Mouse (Mus musculus): ENCODE results near the gene Dimt1. TPM values are rescaled to one million over a fixed set of nuclear protein-coding genes. Genes with fewer than 3 reads are reported as not detected.
"Not testable (repeated sequence)": the region's sequence is repeated elsewhere in the genome, so short reads cannot be mapped to it uniquely, and the experiment has no call there.

Gene Dimt1
- polyA plus RNA-seq (2015; fragmentation: Nextera tagmentation; extraction: Ambion mirVana): 44.1 and 44.2 TPM in 2 replicates

- WGBS: under 1% methylated on average over 67 of the region's 68 CpGs
- peak within 1 kb of the TSS; percentile 85 for H3K27ac ChIP-seq
Measured at GRCm38 (mm10) chr13:106946594-106947540, at the start of gene Dimt1. Gene Dimt1, plus strand, starts transcription at chr13:106947127.

GRCm38 (mm10) chr13:106904637-106905036 is 42.3 kb upstream of the Dimt1 start:
- WGBS: 84% methylated on average over 3 of the region's 3 CpGs
- Histone ChIP-seq H3K4me1 (no peaks in the 10 kb centered on the region), H3K27ac (no peak overlapping the region), H3K9me3 (no peaks in the 10 kb centered on the region), H3K4me2 (no peak overlapping the region), H3K36me3 (peaks cover 35% of the 10 kb centered on the region), H3K9ac (no peak overlapping the region), H3K27me3 (no peaks in the 10 kb centered on the region), H3K4me3 (no peak overlapping the region)
- no peak for ATAC-seq (ENCODE audit: borderline replicate concordance, extremely low read depth, low FRiP score, low TSS enrichment)

More at GRCm38 (mm10) chr13:106946594-106947540, at the start of gene Dimt1:
- no peaks in the 10 kb centered on the region for H3K27me3 ChIP-seq
- peaks cover 8% of the 10 kb centered on the region for H3K4me1 ChIP-seq
- ATAC-seq (ENCODE audit: borderline replicate concordance, extremely low read depth, low FRiP score, low TSS enrichment): peak; percentile 99
- no peaks in the 10 kb centered on the region for H3K9me3 ChIP-seq
- H3K4me3 ChIP-seq: peak within 1 kb of the TSS; percentile 98
- H3K36me3 ChIP-seq: peaks cover 18% of the 10 kb centered on the region
- H3K4me2 ChIP-seq: peak within 1 kb of the TSS; percentile 63
- peak within 1 kb of the TSS; percentile 80 for H3K9ac ChIP-seq

GRCm38 (mm10) chr13:106905154-106905553 is 41.8 kb upstream of the Dimt1 start:
- 74% methylated on average over 6 of the region's 6 CpGs for WGBS
- H3K4me2 ChIP-seq; H3K4me1 ChIP-seq; H3K27ac ChIP-seq; H3K9ac ChIP-seq; H3K27me3 ChIP-seq; H3K9me3 ChIP-seq; H3K4me3 ChIP-seq; ATAC-seq (ENCODE audit: borderline replicate concordance, extremely low read depth, low FRiP score, low TSS enrichment): not testable (repeated sequence)
- peaks cover 37% of the 10 kb centered on the region for H3K36me3 ChIP-seq

- Histone ChIP-seq H3K27me3 (no peaks in the 10 kb centered on the region), H3K4me2 (no peak overlapping the region), H3K4me1 (no peaks in the 10 kb centered on the region), H3K27ac (no peak overlapping the region), H3K36me3 (peaks cover 37% of the 10 kb centered on the region), H3K9ac (no peak overlapping the region), H3K9me3 (no peaks in the 10 kb centered on the region), H3K4me3 (no peak overlapping the region)
- no peak for ATAC-seq (ENCODE audit: borderline replicate concordance, extremely low read depth, low FRiP score, low TSS enrichment)
- WGBS: 95% methylated on average over 4 of the region's 4 CpGs
Measured at GRCm38 (mm10) chr13:106907273-106907672, 39.7 kb upstream of the Dimt1 start.

GRCm38 (mm10) chr13:106910096-106910495 is 36.8 kb upstream of the Dimt1 start:
- Histone ChIP-seq H3K4me3 (no peak overlapping the region), H3K4me1 (no peaks in the 10 kb centered on the region), H3K9me3 (no peaks in the 10 kb centered on the region), H3K27me3 (no peaks in the 10 kb centered on the region), H3K27ac (no peak overlapping the region), H3K4me2 (no peak overlapping the region), H3K9ac (no peak overlapping the region), H3K36me3 (peaks cover 37% of the 10 kb centered on the region)
- ATAC-seq (ENCODE audit: borderline replicate concordance, extremely low read depth, low FRiP score, low TSS enrichment): no peak
- 95% methylated on average over 10 of the region's 10 CpGs for WGBS

GRCm38 (mm10) chr13:106913125-106913736 is 33.7 kb upstream of the Dimt1 start:
- no peaks in the 10 kb centered on the region for H3K9me3 ChIP-seq
- ATAC-seq (ENCODE audit: borderline replicate concordance, extremely low read depth, low FRiP score, low TSS enrichment): no peak
- WGBS: 38% methylated on average over 3 of the region's 3 CpGs
- peaks cover 26% of the 10 kb centered on the region for H3K36me3 ChIP-seq
- no peaks in the 10 kb centered on the region for H3K4me1 ChIP-seq
- no peak overlapping the region for H3K4me2 ChIP-seq
- H3K27me3 ChIP-seq: no peaks in the 10 kb centered on the region
- no peak overlapping the region for H3K4me3 ChIP-seq
- no peak overlapping the region for H3K9ac ChIP-seq
- no peak overlapping the region for H3K27ac ChIP-seq

GRCm38 (mm10) chr13:106918322-106919050 is 28.4 kb upstream of the Dimt1 start:
- Histone ChIP-seq H3K27ac (no peak overlapping the region), H3K9me3 (no peaks in the 10 kb centered on the region), H3K4me3 (no peak overlapping the region), H3K4me2 (no peak overlapping the region), H3K36me3 (peaks cover 13% of the 10 kb centered on the region; the same call in 1 of the 2 replicates), H3K9ac (no peak overlapping the region), H3K27me3 (no peaks in the 10 kb centered on the region), H3K4me1 (no peaks in the 10 kb centered on the region)
- ATAC-seq (ENCODE audit: borderline replicate concordance, extremely low read depth, low FRiP score, low TSS enrichment): no peak; the same call in 1 of the 2 replicates
- WGBS: 55% methylated on average over 7 of the region's 7 CpGs

DNA sequence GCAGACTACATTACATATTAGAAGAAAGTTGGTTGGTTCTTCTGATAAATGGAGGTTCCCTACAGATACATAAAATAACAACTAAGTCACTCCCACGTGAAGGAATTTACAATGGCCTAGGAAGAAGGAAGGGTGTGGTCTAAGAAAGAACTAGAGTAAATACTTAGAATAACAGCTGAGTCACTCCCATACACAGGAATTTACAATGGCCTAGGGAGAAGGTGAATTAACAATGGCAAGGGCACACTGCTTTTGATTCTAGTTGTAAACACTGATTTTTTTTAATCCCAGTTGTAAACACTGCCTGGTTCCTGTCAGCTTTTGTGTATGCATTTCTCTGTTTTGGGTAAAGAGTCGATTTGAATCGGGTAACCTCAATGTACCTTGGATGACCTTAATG is 21.0 kb upstream of the Dimt1 start:
- H3K36me3 ChIP-seq: peaks cover 14% of the 10 kb centered on the region
- not testable (repeated sequence) for H3K4me2 ChIP-seq; H3K27me3 ChIP-seq; H3K27ac ChIP-seq; H3K9ac ChIP-seq; H3K4me3 ChIP-seq; H3K4me1 ChIP-seq; ATAC-seq (ENCODE audit: borderline replicate concordance, extremely low read depth, low FRiP score, low TSS enrichment); H3K9me3 ChIP-seq
- WGBS: 91% methylated on average over 3 of the region's 3 CpGs

GRCm38 (mm10) chr13:106928296-106928695 is 18.6 kb upstream of the Dimt1 start:
- H3K27ac ChIP-seq: no peak overlapping the region
- no peaks in the 10 kb centered on the region for H3K4me1 ChIP-seq
- H3K4me2 ChIP-seq: no peak overlapping the region
- H3K27me3 ChIP-seq: no peaks in the 10 kb centered on the region
- H3K4me3 ChIP-seq: no peak overlapping the region
- H3K9me3 ChIP-seq: peaks cover 6% of the 10 kb centered on the region; the same call in 1 of the 2 replicates
- peaks cover 14% of the 10 kb centered on the region for H3K36me3 ChIP-seq
- H3K9ac ChIP-seq: no peak overlapping the region
- WGBS: 88% methylated on average over 4 of the region's 4 CpGs
- ATAC-seq (ENCODE audit: borderline replicate concordance, extremely low read depth, low FRiP score, low TSS enrichment): no peak

GRCm38 (mm10) chr13:106929201-106929600 is 17.7 kb upstream of the Dimt1 start:
- Histone ChIP-seq H3K36me3 (peaks cover 12% of the 10 kb centered on the region), H3K4me2 (no peak overlapping the region), H3K9me3 (peaks cover 6% of the 10 kb centered on the region; the same call in 1 of the 2 replicates), H3K4me3 (no peak overlapping the region), H3K27me3 (no peaks in the 10 kb centered on the region), H3K27ac (no peak overlapping the region), H3K4me1 (no peaks in the 10 kb centered on the region), H3K9ac (no peak overlapping the region)
- ATAC-seq (ENCODE audit: borderline replicate concordance, extremely low read depth, low FRiP score, low TSS enrichment): no peak
- WGBS: 68% methylated on average over 2 of the region's 2 CpGs

GRCm38 (mm10) chr13:106935871-106936255 is 11.1 kb upstream of the Dimt1 start:
- H3K27ac ChIP-seq: peak overlapping the region; percentile 81
- H3K9ac ChIP-seq: peak overlapping the region; percentile 94
- no peaks in the 10 kb centered on the region for H3K9me3 ChIP-seq
- WGBS: 6% methylated on average over 9 of the region's 9 CpGs
- H3K27me3 ChIP-seq: no peaks in the 10 kb centered on the region
- peaks cover 11% of the 10 kb centered on the region for H3K4me1 ChIP-seq
- ATAC-seq (ENCODE audit: borderline replicate concordance, extremely low read depth, low FRiP score, low TSS enrichment): no peak
- peak overlapping the region; percentile 96 for H3K4me3 ChIP-seq
- peak overlapping the region; percentile 58 for H3K4me2 ChIP-seq
- no peaks in the 10 kb centered on the region for H3K36me3 ChIP-seq
